Mouse (Mus musculus): Measurements from ENCODE around the gene Prss36. TPM values are rescaled to one million over a fixed set of nuclear protein-coding genes. Genes with fewer than 3 reads are reported as not detected.
A peak's percentile ranks its signal among the peaks of the same experiment; 100 is the strongest.

Gene Prss36
- polyA plus RNA-seq (2015; fragmentation: Nextera tagmentation; extraction: Ambion mirVana) = 10.5 and 10.6 TPM in 2 replicates

GRCm38 (mm10) chr7:127946470-127947023, at the start of gene Prss36:
Prss36 (minus strand) TSS chr7:127946725.
- Histone ChIP-seq H3K36me3 (no peaks in the 10 kb centered on the region), H3K9me3 (no peaks in the 10 kb centered on the region), H3K27ac (no peak within 1 kb of the TSS), H3K4me3 (no peak within 1 kb of the TSS), H3K9ac (no peak within 1 kb of the TSS), H3K27me3 (peaks cover 43% of the 10 kb centered on the region), H3K4me1 (0 out of 2 replicates have a peak, but pooled peaks cover 4% of the 10 kb centered on the region), H3K4me2 (no peak within 1 kb of the TSS)
- WGBS = 76% methylated on average over 6 of the region's 6 CpGs
- ATAC-seq (ENCODE audit: insufficient number of reproducible peaks, insufficient read depth, low FRiP score, low TSS enrichment, low read depth) = no peak; the same call in 1 of the 2 replicates

- peak within 1 kb of the TSS; percentile 70 for H3K9ac ChIP-seq
- WGBS = 18% methylated on average over 18 of the region's 18 CpGs
- no peaks in the 10 kb centered on the region for H3K27me3 ChIP-seq
- peak within 1 kb of the TSS; percentile 80 for H3K27ac ChIP-seq
- peak within 1 kb of the TSS; percentile 39 for H3K4me3 ChIP-seq
- H3K4me1 ChIP-seq = peaks cover 23% of the 10 kb centered on the region
- H3K9me3 ChIP-seq = no peaks in the 10 kb centered on the region
- ATAC-seq (ENCODE audit: insufficient number of reproducible peaks, insufficient read depth, low FRiP score, low TSS enrichment, low read depth) = peak; percentile 29; the same call in 1 of the 2 replicates
- peaks cover 31% of the 10 kb centered on the region for H3K36me3 ChIP-seq
- peak within 1 kb of the TSS; percentile 65 for H3K4me2 ChIP-seq
Observed at GRCm38 (mm10) chr7:127993341-127993977, 46.9 kb upstream of the Prss36 start, which contains the start of gene Pycard. Pycard (minus strand) TSS chr7:127993867.

GRCm38 (mm10) chr7:127992488-127993340, 46.2 kb upstream of the Prss36 start:
- H3K4me3 ChIP-seq = peak overlapping the region; percentile 39
- H3K27me3 ChIP-seq = no peaks in the 10 kb centered on the region
- H3K36me3 ChIP-seq = peaks cover 38% of the 10 kb centered on the region
- peak overlapping the region; percentile 65 for H3K4me2 ChIP-seq
- no peaks in the 10 kb centered on the region for H3K9me3 ChIP-seq
- H3K9ac ChIP-seq = peak overlapping the region; percentile 70; the same call in 1 of the 2 replicates
- H3K27ac ChIP-seq = 0 out of 2 replicates have a peak overlapping the region, but pooled peaks have one; percentile 80
- 0 out of 2 replicates have a peak, but pooled peaks have one; percentile 1 for ATAC-seq (ENCODE audit: insufficient number of reproducible peaks, insufficient read depth, low FRiP score, low TSS enrichment, low read depth)
- H3K4me1 ChIP-seq = peaks cover 23% of the 10 kb centered on the region
- 38% methylated on average over 5 of the region's 5 CpGs for WGBS

GRCm38 (mm10) chr7:127991643-127992487, 45.3 kb upstream of the Prss36 start:
- no peaks in the 10 kb centered on the region for H3K9me3 ChIP-seq
- ATAC-seq (ENCODE audit: insufficient number of reproducible peaks, insufficient read depth, low FRiP score, low TSS enrichment, low read depth) = 0 out of 2 replicates have a peak, but pooled peaks have one; percentile 34
- H3K4me1 ChIP-seq = peaks cover 23% of the 10 kb centered on the region
- no peak overlapping the region for H3K9ac ChIP-seq
- H3K36me3 ChIP-seq = peaks cover 47% of the 10 kb centered on the region
- H3K4me2 ChIP-seq = no peak overlapping the region
- H3K4me3 ChIP-seq = no peak overlapping the region
- H3K27me3 ChIP-seq = no peaks in the 10 kb centered on the region
- H3K27ac ChIP-seq = peak overlapping the region; percentile 80; the same call in 1 of the 2 replicates
- WGBS = 44% methylated on average over 6 of the region's 6 CpGs

GRCm38 (mm10) chr7:127988904-127989303, 42.4 kb upstream of the Prss36 start:
- Histone ChIP-seq H3K4me2 (no peak overlapping the region), H3K9me3 (no peaks in the 10 kb centered on the region), H3K27me3 (no peaks in the 10 kb centered on the region), H3K4me1 (peaks cover 21% of the 10 kb centered on the region), H3K36me3 (peaks cover 77% of the 10 kb centered on the region), H3K9ac (no peak overlapping the region), H3K4me3 (no peak overlapping the region), H3K27ac (no peak overlapping the region)
- WGBS = 79% methylated on average over 1 of the region's 1 CpGs
- ATAC-seq (ENCODE audit: insufficient number of reproducible peaks, insufficient read depth, low FRiP score, low TSS enrichment, low read depth) = no peak

- H3K9ac ChIP-seq = no peak overlapping the region
- ATAC-seq (ENCODE audit: insufficient number of reproducible peaks, insufficient read depth, low FRiP score, low TSS enrichment, low read depth) = no peak
- peaks cover 98% of the 10 kb centered on the region for H3K36me3 ChIP-seq
- H3K9me3 ChIP-seq = no peaks in the 10 kb centered on the region
- no peaks in the 10 kb centered on the region for H3K27me3 ChIP-seq
- WGBS = 89% methylated on average over 3 of the region's 3 CpGs
- H3K4me3 ChIP-seq = no peak overlapping the region
- no peak overlapping the region for H3K4me2 ChIP-seq
- no peak overlapping the region for H3K27ac ChIP-seq
- H3K4me1 ChIP-seq = no peaks in the 10 kb centered on the region
Observed at GRCm38 (mm10) chr7:127980606-127981005, 34.1 kb upstream of the Prss36 start.

- ATAC-seq (ENCODE audit: insufficient number of reproducible peaks, insufficient read depth, low FRiP score, low TSS enrichment, low read depth) = no peak
- peaks cover 98% of the 10 kb centered on the region for H3K36me3 ChIP-seq
- H3K27me3 ChIP-seq = no peaks in the 10 kb centered on the region
- H3K27ac ChIP-seq = no peak overlapping the region
- no peak overlapping the region for H3K4me2 ChIP-seq
- 94% methylated on average over 2 of the region's 2 CpGs for WGBS
- no peak overlapping the region for H3K4me3 ChIP-seq
- H3K9ac ChIP-seq = no peak overlapping the region
- no peaks in the 10 kb centered on the region for H3K9me3 ChIP-seq
- H3K4me1 ChIP-seq = no peaks in the 10 kb centered on the region
Observed at GRCm38 (mm10) chr7:127978856-127979255, 32.3 kb upstream of the Prss36 start.

- H3K9ac ChIP-seq = no peak overlapping the region
- H3K9me3 ChIP-seq = no peaks in the 10 kb centered on the region
- 79% methylated on average over 2 of the region's 2 CpGs for WGBS
- H3K27ac ChIP-seq = no peak overlapping the region
- H3K36me3 ChIP-seq = peaks cover 95% of the 10 kb centered on the region
- H3K4me2 ChIP-seq = no peak overlapping the region
- peaks cover 12% of the 10 kb centered on the region for H3K4me1 ChIP-seq
- no peak for ATAC-seq (ENCODE audit: insufficient number of reproducible peaks, insufficient read depth, low FRiP score, low TSS enrichment, low read depth)
- no peak overlapping the region for H3K4me3 ChIP-seq
- H3K27me3 ChIP-seq = no peaks in the 10 kb centered on the region
Observed at GRCm38 (mm10) chr7:127974413-127974930, 27.9 kb upstream of the Prss36 start.

GRCm38 (mm10) chr7:127967922-127968828, 21.6 kb upstream of the Prss36 start:
- Histone ChIP-seq H3K4me1 (peaks cover 24% of the 10 kb centered on the region), H3K27ac (peak overlapping the region; percentile 97), H3K27me3 (no peaks in the 10 kb centered on the region), H3K36me3 (peaks cover 35% of the 10 kb centered on the region), H3K4me3 (peak overlapping the region; percentile 88), H3K9ac (peak overlapping the region; percentile 98), H3K9me3 (no peaks in the 10 kb centered on the region), H3K4me2 (peak overlapping the region; percentile 85)
- under 1% methylated on average over 42 of the region's 42 CpGs for WGBS
- no peak for ATAC-seq (ENCODE audit: insufficient number of reproducible peaks, insufficient read depth, low FRiP score, low TSS enrichment, low read depth)
